Mouse (Mus musculus): Measurements from ENCODE around the gene Olfr995. TPM values are rescaled to one million over a fixed set of nuclear protein-coding genes. Genes with fewer than 3 reads are reported as not detected.

Olfr995 gene
- not detected in 2 replicates for polyA plus RNA-seq (2012; rRNA removed)

GRCm38 (mm10) chr2:85443539-85443938, at the start of gene Olfr995:
Gene Olfr995, minus strand, starts transcription at chr2:85443639.
- DNase-seq (ENCODE audit: low read depth), result no peak

GRCm38 (mm10) chr2:85490396-85490795, 47.0 kb upstream of the Olfr995 start:
- no peak for TF ChIP-seq POLR2A (IDR thresholded peaks at IDR 0.05; ENCODE audit: borderline replicate concordance, extremely low read depth, insufficient read depth, insufficient read length, poor library complexity, severe bottlenecking)
- no peak for DNase-seq (ENCODE audit: low read depth)

More at GRCm38 (mm10) chr2:85443539-85443938, at the start of gene Olfr995:
- TF ChIP-seq POLR2A (IDR thresholded peaks at IDR 0.05; ENCODE audit: borderline replicate concordance, extremely low read depth, insufficient read depth, insufficient read length, poor library complexity, severe bottlenecking) (no peak), CTCF (IDR thresholded peaks at IDR 0.05; ENCODE audit: borderline replicate concordance, extremely low read depth, insufficient read depth, insufficient read length) (no peak)

- no peak for DNase-seq (ENCODE audit: low read depth)
- TF ChIP-seq POLR2A (IDR thresholded peaks at IDR 0.05; ENCODE audit: borderline replicate concordance, extremely low read depth, insufficient read depth, insufficient read length, poor library complexity, severe bottlenecking), result no peak
- TF ChIP-seq CTCF (IDR thresholded peaks at IDR 0.05; ENCODE audit: borderline replicate concordance, extremely low read depth, insufficient read depth, insufficient read length), result no peak
Measured at GRCm38 (mm10) chr2:85466801-85467325, 23.4 kb upstream of the Olfr995 start.

- DNase-seq (ENCODE audit: low read depth), result no peak
- TF ChIP-seq CTCF (IDR thresholded peaks at IDR 0.05; ENCODE audit: borderline replicate concordance, extremely low read depth, insufficient read depth, insufficient read length) (no peak), POLR2A (IDR thresholded peaks at IDR 0.05; ENCODE audit: borderline replicate concordance, extremely low read depth, insufficient read depth, insufficient read length, poor library complexity, severe bottlenecking) (no peak)
Measured at GRCm38 (mm10) chr2:85442546-85442945, 893 bp downstream of the Olfr995 start.

- DNase-seq (ENCODE audit: low read depth), result no peak
- TF ChIP-seq POLR2A (IDR thresholded peaks at IDR 0.05; ENCODE audit: borderline replicate concordance, extremely low read depth, insufficient read depth, insufficient read length, poor library complexity, severe bottlenecking) (no peak), CTCF (IDR thresholded peaks at IDR 0.05; ENCODE audit: borderline replicate concordance, extremely low read depth, insufficient read depth, insufficient read length) (no peak)
Measured at GRCm38 (mm10) chr2:85436351-85436750, 7.1 kb downstream of the Olfr995 start, which contains the start of gene Olfr994. Gene Olfr994, minus strand, starts transcription at chr2:85436451.

- no peak for DNase-seq (ENCODE audit: low read depth)
- TF ChIP-seq POLR2A (IDR thresholded peaks at IDR 0.05; ENCODE audit: borderline replicate concordance, extremely low read depth, insufficient read depth, insufficient read length, poor library complexity, severe bottlenecking) (no peak), CTCF (IDR thresholded peaks at IDR 0.05; ENCODE audit: borderline replicate concordance, extremely low read depth, insufficient read depth, insufficient read length) (no peak)
Measured at GRCm38 (mm10) chr2:85425893-85426292, 17.5 kb downstream of the Olfr995 start.

GRCm38 (mm10) chr2:85414777-85415176, 28.7 kb downstream of the Olfr995 start, which contains the start of gene Olfr993:
Gene Olfr993, minus strand, starts transcription at chr2:85414877.
- DNase-seq (ENCODE audit: low read depth), result no peak
- no peak for TF ChIP-seq CTCF (IDR thresholded peaks at IDR 0.05; ENCODE audit: borderline replicate concordance, extremely low read depth, insufficient read depth, insufficient read length)
- no peak for TF ChIP-seq POLR2A (IDR thresholded peaks at IDR 0.05; ENCODE audit: borderline replicate concordance, extremely low read depth, insufficient read depth, insufficient read length, poor library complexity, severe bottlenecking)

- DNase-seq (ENCODE audit: low read depth), result no peak
- TF ChIP-seq POLR2A (IDR thresholded peaks at IDR 0.05; ENCODE audit: borderline replicate concordance, extremely low read depth, insufficient read depth, insufficient read length, poor library complexity, severe bottlenecking) (no peak), CTCF (IDR thresholded peaks at IDR 0.05; ENCODE audit: borderline replicate concordance, extremely low read depth, insufficient read depth, insufficient read length) (no peak)
Measured at GRCm38 (mm10) chr2:85409369-85409768, 34.1 kb downstream of the Olfr995 start, which contains the start of gene Olfr992. Gene Olfr992, minus strand, starts transcription at chr2:85409469.

Other genes starting within 250 kb of the Olfr995 start
- gene Lrrc55, start 246.4 kb downstream of the Olfr995 start, polyA plus RNA-seq (2012; rRNA removed), result 16.6 and 20.2 TPM in 2 replicates
- not detected in 2 replicates for gene Olfr987, start 104.3 kb downstream of the Olfr995 start, polyA plus RNA-seq (2012; rRNA removed)
- gene Olfr988, start 80.4 kb downstream of the Olfr995 start, polyA plus RNA-seq (2012; rRNA removed), result not detected in 2 replicates
- gene Olfr992, start 34.2 kb downstream of the Olfr995 start, polyA plus RNA-seq (2012; rRNA removed), result not detected in 2 replicates
- gene Olfr993, start 28.8 kb downstream of the Olfr995 start, polyA plus RNA-seq (2012; rRNA removed), result not detected in 2 replicates
- not detected in 2 replicates for gene Olfr994, start 7.2 kb downstream of the Olfr995 start, polyA plus RNA-seq (2012; rRNA removed)
- 0.10 and 0.24 TPM in 2 replicates for gene 4833423E24Rik, start 75.4 kb upstream of the Olfr995 start, polyA plus RNA-seq (2012; rRNA removed)
- gene Olfr996, start 135.6 kb upstream of the Olfr995 start, polyA plus RNA-seq (2012; rRNA removed), result not detected in 2 replicates
- not detected in 2 replicates for gene Olfr998, start 145.3 kb upstream of the Olfr995 start, polyA plus RNA-seq (2012; rRNA removed)
- not detected in 2 replicates for gene Olfr1000, start 168.3 kb upstream of the Olfr995 start, polyA plus RNA-seq (2012; rRNA removed)
- not detected in 2 replicates for gene Olfr1002, start 207.1 kb upstream of the Olfr995 start, polyA plus RNA-seq (2012; rRNA removed)
- not detected in 2 replicates for gene Olfr154, start 220.8 kb upstream of the Olfr995 start, polyA plus RNA-seq (2012; rRNA removed)
- gene Olfr1006, start 235.1 kb upstream of the Olfr995 start, polyA plus RNA-seq (2012; rRNA removed), result not detected in 2 replicates
- gene Olfr1008, start 245.8 kb upstream of the Olfr995 start, polyA plus RNA-seq (2012; rRNA removed), result not detected in 2 replicates

Measured in brain, embryonic 14.5 days (tissue).